Mouse (Mus musculus) heart, embryonic 12.5 days (tissue): ENCODE measurements around the gene Nbea. TPM values are rescaled to one million over a fixed set of nuclear protein-coding genes. Genes with fewer than 3 reads are reported as not detected.

Experiments
- ATAC-seq: fragments of 200-750 bp; cut with Nextera tagmentation; 2 replicates; pipeline ENCODE4 v1.8.0; 2017; ENCODE audit warnings: moderate TSS enrichment, moderate library complexity; ENCODE audit not compliant: insufficient number of reproducible peaks, low FRiP score
- H3K27ac ChIP-seq: fragments of 300-500 bp; sonication (generic); 2 replicates; pipeline ENCODE4 v1.5.1; 2016; ENCODE audit warnings: mild to moderate bottlenecking, moderate library complexity; ENCODE audit not compliant: poor library complexity, severe bottlenecking
- H3K27me3 ChIP-seq: fragments of 300-500 bp; sonication (generic); replicated peaks from 2 replicates; pipeline ENCODE4 v1.6.1; 2016; ENCODE audit warnings: mild to moderate bottlenecking, moderate library complexity
- H3K36me3 ChIP-seq: fragments of 300-500 bp; sonication (generic); 2 replicates; pipeline ENCODE4 v1.6.1; 2016; ENCODE audit warnings: mild to moderate bottlenecking, moderate library complexity
- H3K4me1 ChIP-seq: fragments of 300-500 bp; sonication (generic); replicated peaks from 2 replicates; pipeline ENCODE4 v1.6.1; 2016; ENCODE audit warnings: mild to moderate bottlenecking
- H3K4me2 ChIP-seq: fragments of 300-500 bp; sonication (generic); 2 replicates; pipeline ENCODE4 v1.6.1; 2016; ENCODE audit warnings: mild to moderate bottlenecking, moderate library complexity
- H3K4me3 ChIP-seq: fragments of 300-500 bp; sonication (generic); 2 replicates; pipeline ENCODE4 v1.5.1; 2016; ENCODE audit warnings: mild to moderate bottlenecking
- H3K9ac ChIP-seq: fragments of 300-500 bp; sonication (generic); 2 replicates; pipeline ENCODE4 v1.6.1; 2016; ENCODE audit warnings: mild to moderate bottlenecking, moderate library complexity
- H3K9me3 ChIP-seq: fragments of 300-500 bp; sonication (generic); replicated peaks from 2 replicates; pipeline ENCODE4 v1.6.1; 2016; ENCODE audit warnings: mild to moderate bottlenecking, moderate library complexity
- WGBS: fragments of 180-500 bp; shearing (Covaris S2); methylation state at CpG from one replicate; pipeline ENCODE4 v1.1.7; 2016; 5-methylcytosine and 5-hydroxymethylcytosine counted together
- polyA plus RNA-seq: library from polyadenylated mRNA; unstranded; fragments of >200 nt; fragmentation: Nextera tagmentation; extraction: Ambion mirVana; gene quantifications from 2 replicates; pipeline ENCODE4 v1.2.1, GENCODE M21; 2016

The Nbea gene
- polyA plus RNA-seq, 1 experiment from 2014 or later: 10.8 TPM

GRCm38 (mm10) chr3:55589402-55589944 is 594.0 kb downstream of the Nbea start:
- Histone ChIP-seq H3K4me3 (no peak overlapping the region), H3K27me3 (no peaks in the 10 kb centered on the region), H3K9me3 (no peaks in the 10 kb centered on the region), H3K4me1 (peaks cover 8% of the 10 kb centered on the region; the same call in 1 of the 2 replicates), H3K27ac (no peak overlapping the region), H3K4me2 (no peak overlapping the region), H3K9ac (no peak overlapping the region), H3K36me3 (no peaks in the 10 kb centered on the region)
- WGBS: 74% methylated on average over 8 of the region's 8 CpGs
- ATAC-seq: no peak

- Histone ChIP-seq H3K9me3 (no peaks in the 10 kb centered on the region), H3K27ac (no peak overlapping the region), H3K36me3 (no peaks in the 10 kb centered on the region), H3K27me3 (no peaks in the 10 kb centered on the region), H3K9ac (no peak overlapping the region), H3K4me2 (no peak overlapping the region), H3K4me3 (no peak overlapping the region), H3K4me1 (peaks cover 8% of the 10 kb centered on the region; the same call in 1 of the 2 replicates)
- 12% methylated on average over 12 of the region's 12 CpGs for WGBS
- no peak for ATAC-seq
These were observed 595.2 kb downstream of the Nbea start for GRCm38 (mm10) chr3:55587972-55588946.

- WGBS: 58% methylated on average over 12 of the region's 12 CpGs
- Histone ChIP-seq H3K27me3 (no peaks in the 10 kb centered on the region), H3K4me3 (no peak overlapping the region), H3K4me1 (peaks cover 8% of the 10 kb centered on the region; the same call in 1 of the 2 replicates), H3K9me3 (no peaks in the 10 kb centered on the region), H3K36me3 (no peaks in the 10 kb centered on the region), H3K9ac (no peak overlapping the region), H3K27ac (no peak overlapping the region), H3K4me2 (no peak overlapping the region)
- ATAC-seq: no peak
These were observed 596.0 kb downstream of the Nbea start for GRCm38 (mm10) chr3:55587434-55587971.
